Mouse (Mus musculus) neural tube, embryonic 15.5 days (tissue): ENCODE data around the gene Plscr3. TPM values are rescaled to one million over a fixed set of nuclear protein-coding genes. Genes with fewer than 3 reads are reported as not detected.

Source experiments
- ATAC-seq: fragments of 200-750 bp; cut with Nextera tagmentation; 2 replicates; pipeline ENCODE4 v1.8.0; 2017; ENCODE audit warnings: mild to moderate bottlenecking, moderate TSS enrichment, moderate library complexity; ENCODE audit not compliant: low FRiP score
- H3K27ac ChIP-seq: fragments of 300-500 bp; sonication (generic); replicated peaks from 2 replicates; pipeline ENCODE4 v1.5.1; 2015; ENCODE audit warnings: mild to moderate bottlenecking, inconsistent platforms
- H3K27me3 ChIP-seq: fragments of 300-500 bp; sonication (generic); replicated peaks from 2 replicates; pipeline ENCODE4 v1.6.1; 2015; ENCODE audit warnings: inconsistent platforms
- H3K36me3 ChIP-seq: fragments of 300-500 bp; sonication (generic); 2 replicates; pipeline ENCODE4 v1.6.1; 2015; ENCODE audit warnings: inconsistent platforms
- H3K4me1 ChIP-seq: fragments of 300-500 bp; sonication (generic); 2 replicates; pipeline ENCODE4 v1.6.1; 2015; ENCODE audit warnings: inconsistent platforms
- H3K4me2 ChIP-seq: fragments of 300-500 bp; sonication (generic); 2 replicates; pipeline ENCODE4 v1.6.1; 2015; ENCODE audit warnings: inconsistent platforms, mild to moderate bottlenecking, moderate library complexity
- H3K4me3 ChIP-seq: fragments of 300-500 bp; sonication (generic); replicated peaks from 2 replicates; pipeline ENCODE4 v1.5.1; 2015; ENCODE audit warnings: mild to moderate bottlenecking, inconsistent platforms
- H3K9ac ChIP-seq: fragments of 300-500 bp; sonication (generic); replicated peaks from 2 replicates; pipeline ENCODE4 v1.6.1; 2015; ENCODE audit warnings: mild to moderate bottlenecking, inconsistent platforms
- H3K9me3 ChIP-seq: fragments of 300-500 bp; sonication (generic); replicated peaks from 2 replicates; pipeline ENCODE4 v1.6.1; 2016; ENCODE audit warnings: inconsistent platforms
- WGBS: fragments of 180-500 bp; shearing (Covaris S2); methylation state at CpG from one replicate; pipeline ENCODE4 v1.1.7; 2015; ENCODE audit warnings: mixed read lengths; 5-methylcytosine and 5-hydroxymethylcytosine counted together
- polyA plus RNA-seq: library from polyadenylated mRNA; unstranded; fragments of >200 nt; fragmentation: Nextera tagmentation; extraction: Ambion mirVana; gene quantifications from 2 replicates; pipeline ENCODE4 v1.2.1, GENCODE M21; 2015

The Plscr3 gene
- polyA plus RNA-seq, 1 experiment from 2014 or later: 44.3 TPM

DNA sequence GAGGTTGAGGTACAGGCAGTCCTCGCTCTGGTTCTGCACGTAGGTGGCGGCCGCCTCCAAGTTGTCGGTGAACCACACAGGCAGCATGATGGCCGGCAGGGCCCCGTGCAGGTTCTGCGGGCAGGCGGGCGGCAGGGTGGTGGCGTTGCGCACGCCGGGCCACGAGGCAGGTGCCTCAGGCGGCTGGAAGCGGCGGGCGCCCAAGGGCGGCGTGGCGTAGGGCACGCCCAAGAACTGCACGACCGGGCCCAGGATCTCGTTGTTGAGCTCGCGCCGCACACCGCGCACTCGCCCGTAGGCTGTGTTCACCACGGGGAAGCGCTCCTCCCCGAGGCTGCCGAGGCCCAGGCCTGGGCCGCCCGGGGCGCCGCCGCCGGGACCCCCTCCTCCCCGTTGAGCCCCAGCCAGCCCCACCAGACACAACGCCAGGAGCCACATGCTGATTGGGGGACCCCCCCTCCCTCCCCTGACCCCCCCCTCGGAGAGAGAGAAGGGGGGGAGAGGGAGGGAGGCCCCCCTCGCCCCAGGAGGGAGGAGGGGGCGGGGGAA is 12.1 kb upstream of the Plscr3 start:
- WGBS: 3% methylated on average over 41 of the region's 48 CpGs
- Histone ChIP-seq H3K4me1 (peaks cover 42% of the 10 kb centered on the region), H3K36me3 (peaks cover 28% of the 10 kb centered on the region), H3K9me3 (no peaks in the 10 kb centered on the region), H3K4me2 (peak overlapping the region; percentile 94), H3K4me3 (peak overlapping the region; percentile 89), H3K9ac (peak overlapping the region; percentile 98), H3K27ac (peak overlapping the region; percentile 54), H3K27me3 (no peaks in the 10 kb centered on the region)
- ATAC-seq: no peak

DNA sequence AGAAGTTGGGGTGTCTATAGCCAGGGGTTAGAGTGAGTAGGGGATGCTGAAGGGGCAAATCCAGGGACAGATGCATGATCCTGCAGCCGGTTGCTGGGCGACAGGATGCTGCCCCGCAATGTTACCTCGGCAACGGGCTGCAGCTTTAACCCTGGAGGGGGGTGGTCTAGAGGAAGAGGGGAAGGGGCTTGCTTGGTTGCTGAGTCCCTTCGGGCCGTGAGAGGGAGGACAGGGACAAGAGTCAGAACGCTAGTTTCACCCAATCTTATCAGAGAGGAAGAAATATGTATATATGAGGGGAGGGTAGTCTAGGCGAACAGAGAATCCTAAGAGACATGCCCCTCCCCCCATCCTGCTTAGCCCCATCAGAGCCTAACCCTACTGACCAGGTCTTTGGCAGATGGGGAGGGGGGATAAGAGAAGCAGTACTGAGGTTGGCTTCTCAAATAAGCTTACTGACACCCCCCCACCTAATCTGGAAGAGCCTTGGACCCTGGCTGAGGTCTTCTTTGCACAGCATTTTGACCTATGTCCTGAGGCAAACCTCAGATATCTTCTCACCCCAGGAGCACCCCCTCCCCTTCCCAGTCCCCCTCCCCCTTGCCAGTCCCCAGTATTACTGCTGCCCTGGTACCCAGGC is 10.7 kb upstream of the Plscr3 start:
- H3K27me3 ChIP-seq: no peaks in the 10 kb centered on the region

DNA sequence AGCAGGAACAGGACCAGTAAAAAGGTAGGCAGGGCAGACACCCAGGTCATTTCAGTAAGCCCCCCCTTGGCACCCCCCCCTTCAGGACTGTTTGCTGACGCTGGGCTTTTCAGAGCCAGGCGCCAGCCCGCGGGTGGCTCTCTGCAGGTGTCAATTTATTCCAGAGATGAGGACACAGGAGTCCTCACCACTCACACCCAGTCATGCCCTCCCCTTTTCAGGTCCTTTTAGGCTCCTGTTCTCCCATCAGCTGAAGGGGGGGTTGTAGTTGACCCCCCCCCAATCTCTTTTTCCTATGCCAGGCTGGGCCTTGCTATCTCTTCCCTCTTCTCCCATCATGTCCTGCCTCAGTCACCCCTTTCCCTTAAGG is 10.2 kb upstream of the Plscr3 start:
- Histone ChIP-seq H3K27me3 (no peaks in the 10 kb centered on the region), H3K36me3 (peaks cover 23% of the 10 kb centered on the region), H3K4me1 (peaks cover 49% of the 10 kb centered on the region), H3K4me2 (peak overlapping the region; percentile 94), H3K27ac (peak overlapping the region; percentile 98), H3K9ac (peak overlapping the region; percentile 98), H3K9me3 (no peaks in the 10 kb centered on the region), H3K4me3 (peak overlapping the region; percentile 89)
- 4% methylated on average over 4 of the region's 4 CpGs for WGBS
- no peak for ATAC-seq

More for the DNA sequence above, 10.7 kb upstream of the Plscr3 start:
- 5% methylated on average over 9 of the region's 9 CpGs for WGBS
- H3K4me2 ChIP-seq: peak overlapping the region; percentile 94
- peak overlapping the region; percentile 89 for H3K4me3 ChIP-seq
- H3K36me3 ChIP-seq: peaks cover 23% of the 10 kb centered on the region
- no peaks in the 10 kb centered on the region for H3K9me3 ChIP-seq
- H3K4me1 ChIP-seq: peaks cover 49% of the 10 kb centered on the region
- peak overlapping the region; percentile 98 for H3K27ac ChIP-seq
- peak overlapping the region; percentile 98 for H3K9ac ChIP-seq
- no peak for ATAC-seq

GRCm38 (mm10) chr11:69836703-69837576 is 9.2 kb upstream of the Plscr3 start:
- H3K27ac ChIP-seq: peak overlapping the region; percentile 98
- under 1% methylated on average over 45 of the region's 52 CpGs for WGBS
- H3K4me1 ChIP-seq: peaks cover 49% of the 10 kb centered on the region
- H3K4me2 ChIP-seq: peak overlapping the region; percentile 94
- no peaks in the 10 kb centered on the region for H3K27me3 ChIP-seq
- H3K36me3 ChIP-seq: peaks cover 19% of the 10 kb centered on the region
- peak overlapping the region; percentile 98 for H3K9ac ChIP-seq
- ATAC-seq: peak; percentile 4; the same call in 1 of the 2 replicates
- no peaks in the 10 kb centered on the region for H3K9me3 ChIP-seq
- H3K4me3 ChIP-seq: peak overlapping the region; percentile 89

GRCm38 (mm10) chr11:69837604-69837951 is 8.6 kb upstream of the Plscr3 start, which contains the start of gene Nlgn2:
Gene Nlgn2, minus strand, starts transcription at chr11:69837784.
- Histone ChIP-seq H3K9me3 (no peaks in the 10 kb centered on the region), H3K36me3 (peaks cover 13% of the 10 kb centered on the region), H3K4me1 (peaks cover 44% of the 10 kb centered on the region), H3K27ac (peak within 1 kb of the TSS; percentile 98), H3K4me2 (peak within 1 kb of the TSS; percentile 94), H3K27me3 (no peaks in the 10 kb centered on the region), H3K9ac (peak within 1 kb of the TSS; percentile 98), H3K4me3 (peak within 1 kb of the TSS; percentile 89)
- 0% methylated on average over 32 of the region's 32 CpGs for WGBS
- ATAC-seq: peak; percentile 79

GRCm38 (mm10) chr11:69837952-69838713 is 8.0 kb upstream of the Plscr3 start, which contains the start of gene Tmem256:
Gene Tmem256, plus strand, starts transcription at chr11:69838514.
- ATAC-seq: peak; percentile 89
- WGBS: under 1% methylated on average over 34 of the region's 34 CpGs
- H3K4me3 ChIP-seq: peak within 1 kb of the TSS; percentile 89
- H3K4me2 ChIP-seq: peak within 1 kb of the TSS; percentile 94
- H3K27ac ChIP-seq: peak within 1 kb of the TSS; percentile 98
- no peaks in the 10 kb centered on the region for H3K9me3 ChIP-seq
- no peaks in the 10 kb centered on the region for H3K27me3 ChIP-seq
- H3K9ac ChIP-seq: peak within 1 kb of the TSS; percentile 98
- H3K4me1 ChIP-seq: peaks cover 41% of the 10 kb centered on the region
- H3K36me3 ChIP-seq: peaks cover 7% of the 10 kb centered on the region

DNA sequence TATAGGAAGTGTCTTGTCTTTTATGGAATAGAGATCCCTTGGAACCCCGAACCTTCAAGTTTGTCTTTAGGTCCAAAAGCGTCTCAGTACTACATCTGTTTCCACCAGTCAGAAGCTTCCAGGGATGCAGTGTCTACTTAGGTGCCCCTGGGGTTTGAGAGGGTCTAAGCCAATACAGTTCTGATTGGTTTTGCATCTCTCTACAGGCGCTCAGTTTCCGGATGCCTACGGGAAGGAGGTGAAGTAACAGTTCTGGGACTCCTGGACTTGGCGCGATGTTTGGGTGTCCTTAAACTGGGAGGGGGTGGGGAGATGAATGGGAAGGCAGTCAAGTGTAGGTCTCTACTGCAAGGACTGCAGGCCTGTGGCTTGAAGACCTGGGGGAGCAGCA is 7.5 kb upstream of the Plscr3 start:
- no peaks in the 10 kb centered on the region for H3K27me3 ChIP-seq
- WGBS: 2% methylated on average over 7 of the region's 7 CpGs
- H3K9me3 ChIP-seq: no peaks in the 10 kb centered on the region
- H3K4me1 ChIP-seq: peaks cover 35% of the 10 kb centered on the region
- peak overlapping the region; percentile 56 for H3K9ac ChIP-seq
- ATAC-seq: no peak
- H3K36me3 ChIP-seq: peaks cover 1% of the 10 kb centered on the region; the same call in 1 of the 2 replicates
- H3K27ac ChIP-seq: peak overlapping the region; percentile 89
- H3K4me3 ChIP-seq: peak overlapping the region; percentile 89
- H3K4me2 ChIP-seq: peak overlapping the region; percentile 94

GRCm38 (mm10) chr11:69846738-69847688 is 837 bp downstream of the Plscr3 start:
- no peaks in the 10 kb centered on the region for H3K27me3 ChIP-seq
- H3K4me2 ChIP-seq: peak overlapping the region; percentile 85
- H3K36me3 ChIP-seq: peaks cover 38% of the 10 kb centered on the region
- peaks cover 33% of the 10 kb centered on the region for H3K4me1 ChIP-seq
- H3K27ac ChIP-seq: peak overlapping the region; percentile 93
- WGBS: 11% methylated on average over 34 of the region's 37 CpGs
- H3K9ac ChIP-seq: peak overlapping the region; percentile 81
- peak overlapping the region; percentile 66 for H3K4me3 ChIP-seq
- peak; percentile 45 for ATAC-seq
- no peaks in the 10 kb centered on the region for H3K9me3 ChIP-seq

DNA sequence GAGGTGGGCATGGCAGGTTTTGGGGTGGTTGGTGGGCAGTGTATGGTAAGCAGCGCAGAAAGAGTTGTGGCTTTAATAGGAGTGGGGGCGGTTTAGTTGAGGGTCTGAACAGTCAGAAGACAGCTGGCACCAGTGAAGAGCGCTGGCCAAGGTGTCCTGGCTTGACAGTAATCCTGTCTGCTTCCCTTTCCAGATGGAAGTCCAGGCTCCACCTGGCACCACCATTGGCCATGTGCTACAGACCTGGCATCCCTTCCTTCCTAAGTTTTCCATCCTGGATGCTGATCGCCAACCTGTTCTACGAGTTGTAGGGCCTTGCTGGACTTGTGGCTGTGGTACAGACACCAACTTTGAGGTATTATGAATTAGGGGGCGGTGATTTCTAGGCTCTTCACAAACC is 1.8 kb downstream of the Plscr3 start:
- H3K4me3 ChIP-seq: peak overlapping the region; percentile 66
- peak overlapping the region; percentile 81; the same call in 1 of the 2 replicates for H3K9ac ChIP-seq

DNA sequence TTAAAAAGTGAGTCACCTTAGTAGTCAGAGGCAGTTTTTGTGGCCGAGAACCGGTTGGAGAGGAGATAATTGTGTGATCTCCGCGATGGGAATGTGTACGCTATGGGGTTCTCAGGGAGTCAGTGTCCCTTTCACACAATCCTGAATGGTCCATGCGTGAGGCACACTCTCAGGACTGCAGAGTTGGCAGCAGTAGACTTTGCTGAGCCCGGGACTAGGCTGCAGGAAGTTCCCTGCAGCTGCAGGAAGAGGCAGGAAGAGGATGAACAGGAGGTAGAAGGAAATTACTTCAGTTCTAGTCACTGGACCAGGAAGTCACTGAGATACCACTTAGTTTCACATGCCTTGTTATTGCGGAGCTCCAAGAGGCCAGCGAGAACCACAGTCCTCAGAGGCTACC is 3.0 kb downstream of the Plscr3 start:
- WGBS: 90% methylated on average over 9 of the region's 9 CpGs
- no peak overlapping the region for H3K4me2 ChIP-seq

More for the DNA sequence above, 1.8 kb downstream of the Plscr3 start:
- H3K4me2 ChIP-seq: peak overlapping the region; percentile 85
- no peak for ATAC-seq
- H3K36me3 ChIP-seq: peaks cover 40% of the 10 kb centered on the region
- no peaks in the 10 kb centered on the region for H3K27me3 ChIP-seq
- no peak overlapping the region for H3K27ac ChIP-seq
- H3K4me1 ChIP-seq: peaks cover 33% of the 10 kb centered on the region
- 95% methylated on average over 6 of the region's 6 CpGs for WGBS
- no peaks in the 10 kb centered on the region for H3K9me3 ChIP-seq

More for the DNA sequence above, 3.0 kb downstream of the Plscr3 start:
- H3K4me3 ChIP-seq: no peak overlapping the region
- peaks cover 33% of the 10 kb centered on the region for H3K4me1 ChIP-seq
- H3K36me3 ChIP-seq: peaks cover 40% of the 10 kb centered on the region
- H3K9me3 ChIP-seq: no peaks in the 10 kb centered on the region
- no peak overlapping the region for H3K9ac ChIP-seq
- ATAC-seq: no peak
- no peaks in the 10 kb centered on the region for H3K27me3 ChIP-seq
- no peak overlapping the region for H3K27ac ChIP-seq
